7 mouse cellular contexts compared by ENCODE assay signal in genomic region chr9:120586546-120586945, GRCm38 (mm10). TPM values are rescaled to one million over a fixed set of nuclear protein-coding genes. Genes with fewer than 3 reads are reported as not detected.
A peak's percentile ranks its signal among the peaks of the same experiment; 100 is the strongest.
DNase-seq lines count a peak whose midpoint lies in the region; ATAC-seq lines count a peak whose summit lies in the region.

No protein-coding gene starts in this region.

- ATAC-seq in embryonic facial prominence, embryonic 11.5 days (replicated peaks; ENCODE audit: insufficient number of reproducible peaks, low FRiP score, low TSS enrichment, low read depth) = no peak
- no peak for ATAC-seq in liver, embryonic 13.5 days (ENCODE audit: low read depth)

- DNase-seq in right cerebral cortex, adult 2 months (ENCODE audit: low spot score in 2 of 2) = peak; percentile 76 to 82
- no peak for DNase-seq in right cerebral cortex, postnatal 36 days (ENCODE audit: low spot score in 2 of 2)
- peak; percentile 73 for DNase-seq in adrenal gland, adult 2 months
- DNase-seq in embryonic facial prominence, embryonic 11.5 days (ENCODE audit: low spot score) = peak; percentile 80
- DNase-seq in kidney, adult 8-10 months = peak; percentile 43 to 81
- DNase-seq in liver, embryonic 13.5 days = peak; percentile 67
- DNase-seq in skeletal muscle tissue, adult 2 months (ENCODE audit: low read depth, low spot score) = peak; percentile 62

- no peaks in the 10 kb centered on the region; the same call in 1 of the 2 replicates for H3K4me1 ChIP-seq in embryonic facial prominence, embryonic 11.5 days (ENCODE audit: control insufficient read depth, insufficient read depth, low read length)
- peaks cover 19% of the 10 kb centered on the region for H3K4me1 ChIP-seq in liver, embryonic 13.5 days (replicated peaks)

- no peak overlapping the region for H3K27ac ChIP-seq in embryonic facial prominence, embryonic 11.5 days (replicated peaks; ENCODE audit: low read depth, low read length)
- H3K27ac ChIP-seq in liver, embryonic 13.5 days = no peak overlapping the region

- no peak overlapping the region for H3K4me2 ChIP-seq in embryonic facial prominence, embryonic 11.5 days (ENCODE audit: low read depth, low read length)
- no peak overlapping the region for H3K4me2 ChIP-seq in liver, embryonic 13.5 days

- no peaks in the 10 kb centered on the region for H3K36me3 ChIP-seq in embryonic facial prominence, embryonic 11.5 days (replicated peaks; ENCODE audit: control insufficient read depth, insufficient read depth, low read depth, low read length)
- H3K36me3 ChIP-seq in liver, embryonic 13.5 days = no peaks in the 10 kb centered on the region

- 14% methylated on average over 3 of the region's 3 CpGs for WGBS in embryonic facial prominence, embryonic 11.5 days
- 6% methylated on average over 3 of the region's 3 CpGs for WGBS in liver, embryonic 13.5 days (ENCODE audit: insufficient replicate concordance)

- H3K27me3 ChIP-seq in embryonic facial prominence, embryonic 11.5 days (ENCODE audit: control insufficient read depth, insufficient read depth, low read length) = no peaks in the 10 kb centered on the region
- H3K27me3 ChIP-seq in liver, embryonic 13.5 days = no peaks in the 10 kb centered on the region

- H3K9me3 ChIP-seq in embryonic facial prominence, embryonic 11.5 days (replicated peaks; ENCODE audit: control insufficient read depth, low read length) = no peaks in the 10 kb centered on the region
- H3K9me3 ChIP-seq in liver, embryonic 13.5 days (replicated peaks) = no peaks in the 10 kb centered on the region

- H3K9ac ChIP-seq in embryonic facial prominence, embryonic 11.5 days (replicated peaks; ENCODE audit: low read length) = no peak overlapping the region
- no peak overlapping the region for H3K9ac ChIP-seq in liver, embryonic 13.5 days

- H3K4me3 ChIP-seq in embryonic facial prominence, embryonic 11.5 days (ENCODE audit: low read depth, low read length) = no peak overlapping the region
- H3K4me3 ChIP-seq in liver, embryonic 13.5 days (replicated peaks) = no peak overlapping the region

RNA-seq across cellular contexts. Expression of gene Rpl14, which starts 15.3 kb away (rescaled TPM):
- 100 to 1,000 TPM; 480 to 551 TPM for total RNA-seq in adrenal gland, adult 2 months (2021)
- polyA plus RNA-seq in adrenal gland, adult 2 months (2012; rRNA removed) = 94.5 and 146 TPM in 2 replicates
- polyA plus RNA-seq in embryonic facial prominence, embryonic 11.5 days (2014; fragmentation: Nextera tagmentation; extraction: Ambion mirVana) = 1,013 and 1,065 TPM in 2 replicates
- 604 and 678 TPM in 2 replicates for polyA plus RNA-seq in liver, embryonic 13.5 days (2015; fragmentation: Nextera tagmentation; extraction: Ambion mirVana)

RNA-seq across cellular contexts. Expression of gene Entpd3, which starts 46.9 kb away (rescaled TPM):
- total RNA-seq in adrenal gland, adult 2 months (2021) = 1 to 10 TPM in 1 of 2 experiments, under 1 TPM in 1; 0.66 to 2.9 TPM
- polyA plus RNA-seq in adrenal gland, adult 2 months (2012; rRNA removed) = 7.8 and 13.3 TPM in 2 replicates
- 0.53 and 1.1 TPM in 2 replicates for polyA plus RNA-seq in embryonic facial prominence, embryonic 11.5 days (2014; fragmentation: Nextera tagmentation; extraction: Ambion mirVana)
- polyA plus RNA-seq in liver, embryonic 13.5 days (2015; fragmentation: Nextera tagmentation; extraction: Ambion mirVana) = 0.07 and 0.09 TPM in 2 replicates

Comparison
In these comparisons a context has a peak if more than half of its experiments do, and no peak if none do; other contexts are left out.
1. DNase-seq: peak in right cerebral cortex, adult 2 months (2 of 2), adrenal gland, adult 2 months (single experiment), embryonic facial prominence, embryonic 11.5 days (single experiment), kidney, adult 8-10 months (2 of 2), liver, embryonic 13.5 days (single experiment) and skeletal muscle tissue, adult 2 months (single experiment); none in right cerebral cortex, postnatal 36 days (0 of 2).